Mouse (Mus musculus) ovary, postnatal 14 days (tissue): Measurements from ENCODE around the gene Krt78.
"Not testable (repeated sequence)": the region's sequence is repeated elsewhere in the genome, so short reads cannot be mapped to it uniquely, and the experiment has no call there.

Source experiments
- DNase-seq: peaks from one replicate; pipeline ENCODE4 v3.0.0; 2022; ENCODE audit warnings: low spot score

Krt78 gene

GRCm38 (mm10) chr15:101954187-101954586 lies at the start of gene Krt78:
Gene Krt78 (minus strand): TSS chr15:101954287.
- DNase-seq, result no peak

GRCm38 (mm10) chr15:102003516-102003915 lies 49.4 kb upstream of the Krt78 start:
- no peak for DNase-seq

- no peak for DNase-seq
These were observed 48.8 kb upstream of the Krt78 start for GRCm38 (mm10) chr15:102002646-102003488.

GRCm38 (mm10) chr15:101999676-102000335 lies 45.7 kb upstream of the Krt78 start:
- DNase-seq, result no peak

GRCm38 (mm10) chr15:101999156-101999555 lies 45.1 kb upstream of the Krt78 start:
- DNase-seq, result no peak

GRCm38 (mm10) chr15:101996450-101997078 lies 42.5 kb upstream of the Krt78 start:
- not testable (repeated sequence) for DNase-seq

- DNase-seq, result no peak
These were observed 41.6 kb upstream of the Krt78 start for GRCm38 (mm10) chr15:101995484-101996236.

GRCm38 (mm10) chr15:101994365-101994764 lies 40.3 kb upstream of the Krt78 start:
- DNase-seq, result no peak

- DNase-seq, result no peak
These were observed 36.9 kb upstream of the Krt78 start for GRCm38 (mm10) chr15:101990946-101991345.

GRCm38 (mm10) chr15:101988714-101989113 lies 34.6 kb upstream of the Krt78 start:
- DNase-seq, result no peak

- peak; percentile 89 for DNase-seq
These were observed 34.0 kb upstream of the Krt78 start for GRCm38 (mm10) chr15:101988119-101988518.

GRCm38 (mm10) chr15:101984746-101985145 lies 30.7 kb upstream of the Krt78 start:
- DNase-seq, result no peak

GRCm38 (mm10) chr15:101983949-101984601 lies 30.0 kb upstream of the Krt78 start:
- peak; percentile 96 for DNase-seq

- DNase-seq, result no peak
These were observed 29.3 kb upstream of the Krt78 start for GRCm38 (mm10) chr15:101983315-101983948.

- DNase-seq, result no peak
These were observed 26.8 kb upstream of the Krt78 start for GRCm38 (mm10) chr15:101980849-101981248.

GRCm38 (mm10) chr15:101977043-101977726 lies 23.1 kb upstream of the Krt78 start:
- peak; percentile 91 for DNase-seq

- no peak for DNase-seq
These were observed 22.6 kb upstream of the Krt78 start for GRCm38 (mm10) chr15:101976641-101977040.

- peak; percentile 35 for DNase-seq
These were observed 21.9 kb upstream of the Krt78 start for GRCm38 (mm10) chr15:101976023-101976422.

- no peak for DNase-seq
These were observed 20.2 kb upstream of the Krt78 start for GRCm38 (mm10) chr15:101974083-101974845.
